Mouse (Mus musculus) embryonic facial prominence, embryonic 15.5 days (tissue): Measurements from ENCODE around the gene Cdc42ep2. TPM values are rescaled to one million over a fixed set of nuclear protein-coding genes. Genes with fewer than 3 reads are reported as not detected.

Experiments used
- ATAC-seq: fragments of 200-750 bp; cut with Nextera tagmentation; 2 replicates; pipeline ENCODE4 v1.8.0; 2017; ENCODE audit warnings: low read depth, moderate TSS enrichment; ENCODE audit not compliant: insufficient number of reproducible peaks, low FRiP score, low TSS enrichment
- H3K27ac ChIP-seq: fragments of 300-500 bp; sonication (generic); replicated peaks from 2 replicates; pipeline ENCODE4 v1.5.1; 2015; ENCODE audit warnings: mild to moderate bottlenecking, inconsistent platforms
- H3K27me3 ChIP-seq: fragments of 300-500 bp; sonication (generic); 2 replicates; pipeline ENCODE4 v1.6.1; 2015; ENCODE audit warnings: inconsistent platforms
- H3K36me3 ChIP-seq: fragments of 300-500 bp; sonication (generic); 2 replicates; pipeline ENCODE4 v1.6.1; 2015; ENCODE audit warnings: mild to moderate bottlenecking, inconsistent platforms
- H3K4me1 ChIP-seq: fragments of 300-500 bp; sonication (generic); 2 replicates; pipeline ENCODE4 v1.6.1; 2015; ENCODE audit warnings: inconsistent platforms
- H3K4me2 ChIP-seq: fragments of 300-500 bp; sonication (generic); replicated peaks from 2 replicates; pipeline ENCODE4 v1.6.1; 2015; ENCODE audit warnings: mild to moderate bottlenecking, inconsistent platforms
- H3K4me3 ChIP-seq: fragments of 300-500 bp; sonication (generic); replicated peaks from 2 replicates; pipeline ENCODE4 v1.5.1; 2015; ENCODE audit warnings: mild to moderate bottlenecking, inconsistent platforms
- H3K9ac ChIP-seq: fragments of 300-500 bp; sonication (generic); 2 replicates; pipeline ENCODE4 v1.6.1; 2015; ENCODE audit warnings: inconsistent platforms
- H3K9me3 ChIP-seq: fragments of 300-500 bp; sonication (generic); replicated peaks from 2 replicates; pipeline ENCODE4 v1.6.1; 2016; ENCODE audit warnings: inconsistent platforms
- WGBS: fragments of 180-500 bp; shearing (Covaris S2); methylation state at CpG from one replicate; pipeline ENCODE4 v1.1.7; 2015; 5-methylcytosine and 5-hydroxymethylcytosine counted together
- polyA plus RNA-seq: library from polyadenylated mRNA; unstranded; fragments of >200 nt; fragmentation: Nextera tagmentation; extraction: Ambion mirVana; gene quantifications from 2 replicates; pipeline ENCODE4 v1.2.1, GENCODE M21; 2015

Gene Cdc42ep2
- polyA plus RNA-seq, result 11.0 TPM in 2 replicates

DNA sequence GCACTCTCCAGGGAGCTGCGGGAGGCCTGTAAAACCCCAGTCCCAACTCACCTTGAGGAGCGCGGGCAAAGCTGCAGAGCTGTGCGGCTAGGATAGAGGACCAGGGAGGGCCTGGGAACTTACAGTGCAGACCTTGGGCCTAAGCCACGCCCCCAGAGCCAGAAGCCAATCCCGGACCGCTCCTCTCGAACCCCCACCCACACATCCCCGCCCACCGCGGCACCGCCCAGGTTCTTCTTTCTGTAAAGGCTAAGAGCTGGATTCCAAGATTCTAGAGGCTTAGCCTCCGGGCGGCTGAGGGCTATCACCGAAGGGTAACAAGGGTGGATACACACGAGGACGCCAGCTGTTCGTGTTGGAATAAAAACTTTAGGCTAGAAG lies at the start of gene Cdc42ep2:
TSS of gene Cdc42ep2 (minus strand) at position 104 of the 381 bp plus-strand sequence.
- H3K27me3 ChIP-seq, result no peaks in the 10 kb centered on the region
- H3K36me3 ChIP-seq, result no peaks in the 10 kb centered on the region
- WGBS, result 0% methylated on average over 18 of the region's 18 CpGs
- peak; percentile 95 for ATAC-seq
- H3K4me3 ChIP-seq, result peak within 1 kb of the TSS; percentile 67
- peak within 1 kb of the TSS; percentile 87 for H3K27ac ChIP-seq
- peak within 1 kb of the TSS; percentile 99 for H3K4me2 ChIP-seq
- peaks cover 40% of the 10 kb centered on the region for H3K4me1 ChIP-seq
- H3K9me3 ChIP-seq, result no peaks in the 10 kb centered on the region
- H3K9ac ChIP-seq, result peak within 1 kb of the TSS; percentile 54

GRCm38 (mm10) chr19:5967664-5968063 lies 43.0 kb upstream of the Cdc42ep2 start:
- ATAC-seq, result no peak
- Histone ChIP-seq H3K36me3 (no peaks in the 10 kb centered on the region), H3K4me3 (no peak overlapping the region), H3K4me1 (peaks cover 21% of the 10 kb centered on the region), H3K4me2 (no peak overlapping the region), H3K27ac (no peak overlapping the region), H3K27me3 (no peaks in the 10 kb centered on the region), H3K9ac (no peak overlapping the region), H3K9me3 (no peaks in the 10 kb centered on the region)
- 85% methylated on average over 10 of the region's 10 CpGs for WGBS

- Histone ChIP-seq H3K4me1 (peaks cover 27% of the 10 kb centered on the region), H3K4me3 (no peak overlapping the region), H3K27ac (no peak overlapping the region), H3K36me3 (no peaks in the 10 kb centered on the region), H3K9ac (no peak overlapping the region), H3K9me3 (no peaks in the 10 kb centered on the region), H3K4me2 (no peak overlapping the region), H3K27me3 (no peaks in the 10 kb centered on the region)
- ATAC-seq, result no peak; the same call in 1 of the 2 replicates
- 51% methylated on average over 6 of the region's 6 CpGs for WGBS
Observed at GRCm38 (mm10) chr19:5966786-5967185, 42.2 kb upstream of the Cdc42ep2 start.

GRCm38 (mm10) chr19:5965910-5966309 lies 41.3 kb upstream of the Cdc42ep2 start:
- Histone ChIP-seq H3K4me2 (no peak overlapping the region), H3K36me3 (no peaks in the 10 kb centered on the region), H3K4me3 (no peak overlapping the region), H3K9me3 (no peaks in the 10 kb centered on the region), H3K4me1 (peaks cover 27% of the 10 kb centered on the region), H3K27ac (no peak overlapping the region), H3K9ac (no peak overlapping the region), H3K27me3 (no peaks in the 10 kb centered on the region)
- WGBS, result 87% methylated on average over 2 of the region's 2 CpGs
- ATAC-seq, result no peak

DNA sequence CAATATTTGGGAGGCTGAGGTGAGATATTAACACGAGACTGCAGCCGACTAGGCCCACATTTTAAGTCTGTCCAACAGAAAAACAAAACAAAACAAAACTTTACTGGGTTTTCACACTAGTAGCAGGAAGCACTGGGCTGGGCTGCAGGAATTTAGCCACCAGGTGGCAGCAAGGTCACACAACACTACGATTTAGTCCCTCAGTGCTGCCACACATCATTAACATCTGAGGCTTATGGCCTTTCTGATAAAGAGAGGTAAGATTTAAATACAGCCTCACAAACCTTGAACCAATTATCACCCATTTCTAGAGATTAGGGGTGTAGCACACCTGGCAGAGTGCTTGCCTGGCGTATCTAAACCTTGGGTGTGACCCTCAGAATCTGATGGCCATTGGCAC lies 40.7 kb upstream of the Cdc42ep2 start:
- Histone ChIP-seq H3K4me3 (no peak overlapping the region), H3K9ac (no peak overlapping the region), H3K27ac (no peak overlapping the region), H3K4me1 (peaks cover 27% of the 10 kb centered on the region), H3K4me2 (no peak overlapping the region), H3K9me3 (no peaks in the 10 kb centered on the region), H3K36me3 (no peaks in the 10 kb centered on the region), H3K27me3 (no peaks in the 10 kb centered on the region)
- 8% methylated on average over 4 of the region's 4 CpGs for WGBS
- no peak for ATAC-seq

GRCm38 (mm10) chr19:5964804-5965203 lies 40.2 kb upstream of the Cdc42ep2 start:
- Histone ChIP-seq H3K27me3 (no peaks in the 10 kb centered on the region), H3K9ac (no peak overlapping the region; the same call in 1 of the 2 replicates), H3K4me3 (peak overlapping the region; percentile 69), H3K4me2 (peak overlapping the region; percentile 86), H3K27ac (peak overlapping the region; percentile 68; the same call in 1 of the 2 replicates), H3K4me1 (peaks cover 27% of the 10 kb centered on the region), H3K9me3 (no peaks in the 10 kb centered on the region), H3K36me3 (no peaks in the 10 kb centered on the region)
- no peak for ATAC-seq
- 79% methylated on average over 2 of the region's 2 CpGs for WGBS

DNA sequence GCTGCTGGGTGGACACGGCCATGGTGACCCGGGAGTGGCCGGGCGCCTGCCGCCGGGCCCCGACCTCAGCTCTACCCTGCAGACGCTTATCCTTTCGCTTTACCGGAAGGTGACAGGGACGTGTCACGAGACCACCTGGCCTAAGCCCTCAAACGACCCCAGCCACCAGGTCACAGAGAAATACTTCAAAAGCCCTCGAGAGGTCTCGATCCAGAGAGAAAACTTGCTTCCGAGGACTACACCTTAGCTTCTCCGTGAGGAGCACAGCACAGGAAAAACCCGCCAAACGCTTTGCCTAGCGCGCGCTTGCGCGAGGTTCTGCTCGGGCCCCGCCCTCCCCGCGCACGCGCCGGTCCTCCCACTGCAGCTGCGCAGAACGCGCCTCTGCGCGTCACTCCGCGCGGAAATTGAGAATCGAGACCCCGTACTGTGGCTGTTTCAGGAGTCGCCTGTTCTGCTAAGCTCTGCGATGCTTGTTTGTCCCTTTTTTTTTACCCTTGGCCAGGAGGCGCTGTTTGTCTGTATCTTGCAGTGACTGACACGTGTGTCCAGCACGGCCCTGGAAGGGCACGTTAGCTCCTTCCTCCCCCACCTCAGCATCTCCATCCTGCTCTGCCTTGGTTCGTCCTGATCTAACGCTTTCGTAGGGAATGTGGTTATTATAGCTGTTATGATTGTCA lies 39.4 kb upstream of the Cdc42ep2 start, which contains the start of gene Pola2:
TSS of gene Pola2 (minus strand) at position 320 of the 680 bp plus-strand sequence.
- Histone ChIP-seq H3K4me3 (peak within 1 kb of the TSS; percentile 69), H3K4me2 (peak within 1 kb of the TSS; percentile 86), H3K9me3 (no peaks in the 10 kb centered on the region), H3K4me1 (peaks cover 27% of the 10 kb centered on the region), H3K27ac (peak within 1 kb of the TSS; percentile 68), H3K27me3 (no peaks in the 10 kb centered on the region), H3K9ac (peak within 1 kb of the TSS; percentile 75), H3K36me3 (no peaks in the 10 kb centered on the region; the same call in 1 of the 2 replicates)
- peak; percentile 92 for ATAC-seq
- under 1% methylated on average over 50 of the region's 50 CpGs for WGBS

DNA sequence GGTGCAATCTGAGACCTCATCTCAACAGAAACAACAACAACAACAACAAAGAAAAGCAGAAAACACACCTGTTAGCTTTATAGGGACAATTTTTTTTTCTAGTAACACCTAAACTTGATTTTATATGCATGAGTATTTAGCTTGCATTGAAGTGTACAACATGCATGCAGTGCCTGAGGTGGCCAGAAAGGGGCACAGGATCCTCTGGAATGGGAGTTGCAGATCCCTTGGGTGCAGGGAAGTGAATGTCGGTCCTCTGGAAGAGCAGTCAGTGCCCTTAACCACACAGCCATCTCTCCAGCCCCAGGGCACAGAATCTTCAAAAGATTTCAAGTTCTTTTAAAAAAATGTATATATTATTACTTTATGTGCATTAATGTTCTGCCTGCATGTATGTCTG lies 38.0 kb upstream of the Cdc42ep2 start:
- Histone ChIP-seq H3K4me2 (peak overlapping the region; percentile 86), H3K9me3 (no peaks in the 10 kb centered on the region), H3K27ac (no peak overlapping the region), H3K27me3 (no peaks in the 10 kb centered on the region), H3K9ac (peak overlapping the region; percentile 26; the same call in 1 of the 2 replicates), H3K4me3 (peak overlapping the region; percentile 69), H3K36me3 (peaks cover 12% of the 10 kb centered on the region; the same call in 1 of the 2 replicates), H3K4me1 (peaks cover 27% of the 10 kb centered on the region)
- 13% methylated on average over 1 of the region's 1 CpGs for WGBS
- no peak for ATAC-seq

DNA sequence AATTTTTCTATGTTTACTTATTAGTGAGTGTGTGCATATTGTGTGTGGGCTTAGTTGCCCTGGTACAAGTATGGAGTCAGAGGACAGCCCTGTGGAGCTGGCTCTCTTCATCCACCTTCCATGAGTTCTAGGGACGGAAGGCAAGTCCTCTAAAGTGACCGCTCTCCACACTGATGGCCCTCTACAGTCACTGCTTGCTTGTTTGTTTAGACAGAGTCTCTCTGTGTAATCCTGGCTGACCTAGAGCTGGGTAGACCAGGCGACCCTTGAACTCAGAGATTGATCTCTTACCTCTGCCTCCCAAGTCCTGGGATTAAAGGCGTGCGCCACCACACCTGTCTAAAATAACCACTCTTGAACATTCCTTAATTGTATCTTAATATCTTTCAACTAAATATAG lies 32.8 kb upstream of the Cdc42ep2 start:
- Histone ChIP-seq H3K27me3 (no peaks in the 10 kb centered on the region), H3K27ac (no peak overlapping the region), H3K4me1 (peaks cover 28% of the 10 kb centered on the region), H3K9ac (no peak overlapping the region), H3K4me2 (no peak overlapping the region), H3K9me3 (no peaks in the 10 kb centered on the region), H3K36me3 (peaks cover 27% of the 10 kb centered on the region), H3K4me3 (no peak overlapping the region)
- WGBS, result 87% methylated on average over 5 of the region's 5 CpGs
- ATAC-seq, result no peak

DNA sequence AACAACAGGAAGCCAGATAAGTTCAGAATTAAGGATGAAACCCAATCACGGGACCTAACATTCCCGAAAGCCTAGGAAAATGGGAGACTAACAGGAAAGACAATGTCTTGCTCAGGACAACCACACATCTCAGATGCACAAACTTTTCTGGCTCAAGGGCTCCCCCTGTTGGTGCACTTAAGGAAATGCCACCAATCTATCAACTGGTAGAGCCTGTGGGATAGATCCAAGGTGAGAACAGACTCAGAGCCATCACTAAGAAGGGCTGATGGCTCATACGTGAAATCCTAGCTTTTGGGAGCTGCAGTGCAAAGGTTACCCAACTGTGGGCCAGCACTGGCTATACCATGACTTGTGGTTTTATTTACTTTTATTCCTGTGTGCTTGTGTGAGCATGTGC lies 32.1 kb upstream of the Cdc42ep2 start:
- peak overlapping the region; percentile 72; the same call in 1 of the 2 replicates for H3K27ac ChIP-seq
- peak; percentile 75; the same call in 1 of the 2 replicates for ATAC-seq
- 18% methylated on average over 3 of the region's 3 CpGs for WGBS

DNA sequence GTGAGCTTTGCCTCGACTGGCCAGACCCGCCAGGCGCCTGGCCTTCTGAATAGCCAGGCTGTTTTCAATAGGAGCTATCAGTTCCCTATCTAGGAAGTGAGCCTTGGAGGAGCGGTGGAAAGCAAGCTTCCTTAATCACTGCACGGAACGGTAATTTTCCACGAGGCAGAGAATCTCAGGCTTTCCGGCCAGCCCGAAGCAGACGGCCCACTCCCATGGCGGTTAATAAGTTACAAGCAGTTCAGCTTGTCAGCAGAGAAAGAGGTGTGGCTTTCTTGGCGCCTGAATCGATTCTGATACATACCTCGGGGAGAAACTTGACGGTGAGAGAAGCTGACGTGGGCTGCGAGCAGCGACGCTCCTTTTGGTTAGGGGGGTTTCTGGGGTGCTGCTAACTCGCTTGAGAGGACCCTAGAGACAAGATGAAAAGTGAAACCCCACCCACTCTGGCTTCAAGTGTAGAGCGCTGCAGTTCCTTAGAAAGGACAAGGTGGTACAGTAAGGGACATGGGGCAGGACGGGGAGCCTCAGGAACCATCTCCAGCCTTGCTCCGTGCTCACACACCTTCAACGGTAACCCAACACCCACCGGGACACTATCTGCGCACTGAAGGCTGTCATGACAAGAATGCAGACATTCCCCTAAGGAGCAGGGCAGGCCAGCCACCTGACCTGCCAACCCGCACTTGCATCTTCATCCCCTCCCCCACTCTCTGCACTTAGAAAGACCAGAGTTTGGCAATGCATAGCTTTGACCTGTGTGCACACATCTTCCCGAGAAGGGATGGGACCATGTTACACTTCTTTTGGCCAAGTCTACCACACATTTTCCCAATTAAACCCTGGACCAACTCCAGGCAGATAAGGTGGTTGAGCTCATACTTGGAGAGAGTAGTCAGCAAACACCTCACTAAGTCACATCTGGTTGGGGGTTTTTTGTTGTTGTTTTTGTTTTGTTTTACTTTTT lies 31.4 kb upstream of the Cdc42ep2 start:
- H3K9me3 ChIP-seq, result no peaks in the 10 kb centered on the region
- H3K4me2 ChIP-seq, result peak overlapping the region; percentile 22; the same call in 1 of the 2 replicates
- WGBS, result 56% methylated on average over 28 of the region's 28 CpGs
- H3K4me1 ChIP-seq, result peaks cover 34% of the 10 kb centered on the region
- H3K36me3 ChIP-seq, result peaks cover 38% of the 10 kb centered on the region
- H3K9ac ChIP-seq, result no peak overlapping the region
- no peaks in the 10 kb centered on the region for H3K27me3 ChIP-seq
- H3K4me3 ChIP-seq, result no peak overlapping the region
- peak overlapping the region; percentile 72 for H3K27ac ChIP-seq
- 0 out of 2 replicates have a peak, but pooled peaks have one; percentile 21 for ATAC-seq

More for the DNA sequence above, 32.1 kb upstream of the Cdc42ep2 start:
- Histone ChIP-seq H3K4me1 (peaks cover 33% of the 10 kb centered on the region), H3K27me3 (no peaks in the 10 kb centered on the region), H3K9me3 (no peaks in the 10 kb centered on the region), H3K4me3 (no peak overlapping the region), H3K9ac (no peak overlapping the region), H3K36me3 (peaks cover 33% of the 10 kb centered on the region), H3K4me2 (0 out of 2 replicates have a peak overlapping the region, but pooled peaks have one; percentile 22)
